Mouse (Mus musculus): ENCODE data around the gene Vdr. TPM values are rescaled to one million over a fixed set of nuclear protein-coding genes. Genes with fewer than 3 reads are reported as not detected.

Gene Vdr
- polyA plus RNA-seq, 2 experiments, result 0.11 to 0.15 TPM

GRCm38 (mm10) chr15:97823479-97823878 lies 87.0 kb downstream of the Vdr start:
- H3K27me3 ChIP-seq (ENCODE audit: control insufficient read depth, insufficient read depth, low read length), result no peaks in the 10 kb centered on the region
- ATAC-seq (ENCODE audit: insufficient read depth), result no peak
- TF ChIP-seq CTCF (IDR thresholded peaks at IDR 0.05; ENCODE audit: low read depth) (no peak), EP300 (IDR thresholded peaks at IDR 0.05; ENCODE audit: low read depth) (no peak)
- WGBS (ENCODE audit: insufficient replicate concordance), result 74% methylated on average over 12 of the region's 12 CpGs
- no peaks in the 10 kb centered on the region for H3K9me3 ChIP-seq (ENCODE audit: control insufficient read depth, low read length)
- no peak overlapping the region for H3K27ac ChIP-seq
- H3K9ac ChIP-seq (replicated peaks), result no peak overlapping the region
- peaks cover 13 to 44% of the 10 kb centered on the region in 2 experiments for H3K4me1 ChIP-seq (replicated peaks; ENCODE audit: control insufficient read depth in 2 of 2, insufficient read depth in 2 of 2, low read length in 1 of 2)
- no peaks in the 10 kb centered on the region for H3K36me3 ChIP-seq (replicated peaks; ENCODE audit: control insufficient read depth, insufficient read depth, low read depth)
- no peak overlapping the region for H3K4me3 ChIP-seq (ENCODE audit: insufficient read depth in 1 of 2, low read depth in 2 of 2, low read length in 2 of 2)
- DNase-seq (ENCODE audit: low read depth in 3 of 3, low spot score in 3 of 3), result no peak
- no peak overlapping the region for H3K4me2 ChIP-seq (ENCODE audit: low read depth)

GRCm38 (mm10) chr15:97822545-97823228 lies 87.7 kb downstream of the Vdr start:
- no peaks in the 10 kb centered on the region for H3K36me3 ChIP-seq (replicated peaks; ENCODE audit: control insufficient read depth, insufficient read depth, low read depth)
- 40% methylated on average over 12 of the region's 12 CpGs for WGBS (ENCODE audit: insufficient replicate concordance)
- no peak for TF ChIP-seq CTCF (IDR thresholded peaks at IDR 0.05; ENCODE audit: low read depth)
- no peak for TF ChIP-seq EP300 (IDR thresholded peaks at IDR 0.05; ENCODE audit: low read depth)
- no peak overlapping the region for H3K27ac ChIP-seq
- H3K9ac ChIP-seq (replicated peaks), result no peak overlapping the region
- ATAC-seq (ENCODE audit: insufficient read depth) (no peak), DNase-seq (ENCODE audit: low read depth in 3 of 3, low spot score in 3 of 3) (no peak)
- H3K9me3 ChIP-seq (ENCODE audit: control insufficient read depth, low read length), result no peaks in the 10 kb centered on the region
- H3K27me3 ChIP-seq (ENCODE audit: control insufficient read depth, insufficient read depth, low read length), result no peaks in the 10 kb centered on the region
- no peak overlapping the region for H3K4me2 ChIP-seq (ENCODE audit: low read depth)
- peaks cover 13 to 44% of the 10 kb centered on the region in 2 experiments for H3K4me1 ChIP-seq (replicated peaks; ENCODE audit: control insufficient read depth in 2 of 2, insufficient read depth in 2 of 2, low read length in 1 of 2)
- H3K4me3 ChIP-seq (ENCODE audit: insufficient read depth in 1 of 2, low read depth in 2 of 2, low read length in 2 of 2), result no peak overlapping the region

GRCm38 (mm10) chr15:97821983-97822363 lies 88.5 kb downstream of the Vdr start:
- TF ChIP-seq EP300 (IDR thresholded peaks at IDR 0.05; ENCODE audit: low read depth) (no peak), CTCF (IDR thresholded peaks at IDR 0.05; ENCODE audit: low read depth) (no peak)
- Histone ChIP-seq H3K27me3 (ENCODE audit: control insufficient read depth, insufficient read depth, low read length) (no peaks in the 10 kb centered on the region), H3K36me3 (replicated peaks; ENCODE audit: control insufficient read depth, insufficient read depth, low read depth) (no peaks in the 10 kb centered on the region), H3K9me3 (ENCODE audit: control insufficient read depth, low read length) (no peaks in the 10 kb centered on the region), H3K4me3 (ENCODE audit: insufficient read depth in 1 of 2, low read depth in 2 of 2, low read length in 2 of 2) (no peak overlapping the region), H3K9ac (replicated peaks) (no peak overlapping the region), H3K4me1 (replicated peaks; ENCODE audit: control insufficient read depth in 2 of 2, insufficient read depth in 2 of 2, low read length in 1 of 2) (peaks cover 13 to 41% of the 10 kb centered on the region in 2 experiments), H3K4me2 (ENCODE audit: low read depth) (no peak overlapping the region), H3K27ac (no peak overlapping the region)
- WGBS (ENCODE audit: insufficient replicate concordance), result 42% methylated on average over 6 of the region's 6 CpGs
- no peak for ATAC-seq (ENCODE audit: insufficient read depth)
- no peak for DNase-seq (ENCODE audit: low read depth in 3 of 3, low spot score in 3 of 3)

- Histone ChIP-seq H3K4me3 (ENCODE audit: insufficient read depth in 1 of 2, low read depth in 2 of 2, low read length in 2 of 2) (no peak overlapping the region), H3K27me3 (ENCODE audit: control insufficient read depth, insufficient read depth, low read length) (no peaks in the 10 kb centered on the region), H3K27ac (no peak overlapping the region), H3K9ac (replicated peaks) (no peak overlapping the region), H3K4me1 (replicated peaks; ENCODE audit: control insufficient read depth in 2 of 2, insufficient read depth in 2 of 2, low read length in 1 of 2) (peaks cover 10 to 36% of the 10 kb centered on the region in 2 experiments), H3K4me2 (ENCODE audit: low read depth) (no peak overlapping the region), H3K36me3 (replicated peaks; ENCODE audit: control insufficient read depth, insufficient read depth, low read depth) (no peaks in the 10 kb centered on the region), H3K9me3 (ENCODE audit: control insufficient read depth, low read length) (no peaks in the 10 kb centered on the region)
- TF ChIP-seq EP300 (IDR thresholded peaks at IDR 0.05; ENCODE audit: low read depth), result no peak
- TF ChIP-seq CTCF (IDR thresholded peaks at IDR 0.05; ENCODE audit: low read depth), result no peak
- DNase-seq (ENCODE audit: low read depth in 3 of 3, low spot score in 3 of 3) (no peak), ATAC-seq (ENCODE audit: insufficient read depth) (no peak; the same call in 1 of the 2 replicates)
- WGBS (ENCODE audit: insufficient replicate concordance), result 28% methylated on average over 10 of the region's 10 CpGs
Measured at GRCm38 (mm10) chr15:97821321-97821982, 89.0 kb downstream of the Vdr start.

GRCm38 (mm10) chr15:97819937-97820336 lies 90.5 kb downstream of the Vdr start:
- Histone ChIP-seq H3K4me1 (replicated peaks; ENCODE audit: control insufficient read depth in 2 of 2, insufficient read depth in 2 of 2, low read length in 1 of 2) (peaks cover 0 to 31% of the 10 kb centered on the region in 2 experiments; a peak in 2 of 4 replicates), H3K9ac (replicated peaks) (no peak overlapping the region), H3K4me2 (ENCODE audit: low read depth) (no peak overlapping the region), H3K9me3 (ENCODE audit: control insufficient read depth, low read length) (no peaks in the 10 kb centered on the region), H3K36me3 (replicated peaks; ENCODE audit: control insufficient read depth, insufficient read depth, low read depth) (no peaks in the 10 kb centered on the region), H3K27me3 (ENCODE audit: control insufficient read depth, insufficient read depth, low read length) (no peaks in the 10 kb centered on the region), H3K4me3 (ENCODE audit: insufficient read depth in 1 of 2, low read depth in 2 of 2, low read length in 2 of 2) (no peak overlapping the region), H3K27ac (no peak overlapping the region)
- ATAC-seq (ENCODE audit: insufficient read depth), result no peak
- 84% methylated on average over 9 of the region's 9 CpGs for WGBS (ENCODE audit: insufficient replicate concordance)
- DNase-seq (ENCODE audit: low read depth in 3 of 3, low spot score in 3 of 3), result no peak
- TF ChIP-seq EP300 (IDR thresholded peaks at IDR 0.05; ENCODE audit: low read depth), result no peak
- TF ChIP-seq CTCF (IDR thresholded peaks at IDR 0.05; ENCODE audit: low read depth), result no peak

Measured in liver, embryonic 14.5 days (tissue).